Mouse (Mus musculus) CD4-positive, CD25-positive, alpha-beta regulatory T cell, adult 4 months (primary cell): ENCODE data around the gene Cemip2. TPM values are rescaled to one million over a fixed set of nuclear protein-coding genes. Genes with fewer than 3 reads are reported as not detected.

Experiments
- ATAC-seq: one replicate; pipeline ENCODE4 v1.8.0; 2017
- polyA plus RNA-seq, 2 experiments: library from polyadenylated mRNA; unstranded; fragments of 100-300 nt; shearing (Covaris generic); gene quantifications; one replicate each; pipeline ENCODE4 v1.2.1; 2017

Cemip2 gene
- polyA plus RNA-seq, 2 experiments from 2014 or later: 4.5 to 5.4 TPM

DNA sequence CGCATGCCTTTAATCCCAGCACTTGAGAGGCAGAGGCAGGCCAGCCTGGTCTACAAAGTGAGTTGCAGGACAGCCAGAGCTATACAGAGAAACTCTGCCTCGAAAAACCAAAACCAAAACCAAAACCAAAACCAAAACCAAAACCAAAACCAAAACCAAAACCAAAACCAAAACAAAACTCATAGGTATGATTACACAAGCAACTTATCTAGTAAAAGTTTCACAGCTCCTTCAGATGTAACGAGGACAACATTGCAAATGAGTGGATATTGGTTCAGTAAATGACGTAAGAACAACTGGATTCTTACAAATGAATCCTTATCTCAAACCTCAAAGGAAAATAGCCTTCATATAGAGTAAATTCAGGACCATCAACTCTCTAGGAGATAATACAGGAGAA, 88.6 kb downstream of the Cemip2 start:
- ATAC-seq: peak; percentile 9

- no peak for ATAC-seq
These were observed 90.3 kb downstream of the Cemip2 start for GRCm38 (mm10) chr19:21868471-21868870.

- no peak for ATAC-seq
These were observed 104.2 kb downstream of the Cemip2 start for GRCm38 (mm10) chr19:21882110-21882940.

DNA sequence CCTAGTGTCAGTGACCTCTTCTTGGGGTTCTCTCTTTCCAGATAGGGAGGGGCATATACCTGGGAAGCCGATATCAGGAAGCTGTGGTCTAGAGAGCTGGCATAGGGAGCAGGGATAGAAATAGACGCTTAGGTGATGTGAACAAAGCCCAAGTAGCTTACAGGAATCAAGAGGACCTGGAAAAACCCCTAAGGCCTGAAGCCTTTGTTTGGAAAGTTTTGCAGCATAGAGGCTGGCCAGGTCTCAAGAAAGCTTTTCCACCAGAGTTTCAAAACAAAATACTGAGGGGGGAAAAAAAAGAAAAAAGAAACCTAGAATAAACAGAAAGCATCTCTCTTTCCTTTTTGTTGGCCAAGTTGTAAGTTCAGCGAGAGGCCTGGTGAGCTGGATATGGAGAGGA, 104.9 kb downstream of the Cemip2 start:
- no peak for ATAC-seq

DNA sequence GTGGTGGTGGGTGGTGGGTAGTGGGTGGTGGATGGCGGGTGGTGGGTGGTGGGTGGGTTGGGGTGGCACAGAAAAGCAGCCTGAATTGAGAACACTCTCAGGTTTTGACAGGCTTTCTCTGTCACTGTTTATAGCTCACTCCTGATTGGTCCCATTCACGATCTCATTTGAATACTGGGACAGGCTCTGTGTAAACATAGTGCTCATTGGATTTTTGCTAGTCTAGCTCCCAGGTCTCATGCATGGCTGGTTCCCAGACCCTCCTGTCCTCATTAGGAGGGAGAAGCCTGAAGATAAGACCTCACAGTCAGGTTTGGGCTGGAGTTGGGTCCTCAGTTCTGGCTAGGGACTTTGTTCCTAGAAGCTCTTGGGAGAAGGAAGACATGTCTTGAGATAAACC, 105.8 kb downstream of the Cemip2 start:
- ATAC-seq: no peak

- no peak for ATAC-seq
These were observed 106.2 kb downstream of the Cemip2 start for GRCm38 (mm10) chr19:21884385-21884784.

DNA sequence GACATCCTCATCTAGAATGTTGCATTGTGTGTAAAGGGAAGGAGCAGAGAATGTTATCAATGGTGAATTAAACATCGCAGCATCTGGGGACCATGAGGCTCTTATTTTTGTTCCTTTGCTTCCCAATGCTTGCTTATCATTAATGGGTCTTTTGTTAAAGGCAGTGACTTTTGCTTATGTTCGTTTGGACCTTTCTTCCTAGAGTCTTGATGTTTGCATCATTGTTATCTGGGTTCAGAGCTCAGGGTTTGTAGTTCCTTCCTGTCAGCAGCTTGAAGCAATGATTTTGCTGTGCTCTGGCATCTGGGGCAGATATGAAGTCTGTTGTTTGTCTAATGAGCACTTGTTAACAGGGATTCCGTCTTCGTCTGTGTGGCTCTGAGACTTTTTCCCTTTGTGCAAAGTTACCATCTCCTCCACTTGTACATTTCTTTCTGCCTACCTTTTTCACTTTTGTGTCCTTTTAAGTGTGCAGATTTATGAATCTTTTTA, 108.1 kb downstream of the Cemip2 start:
- ATAC-seq: no peak

DNA sequence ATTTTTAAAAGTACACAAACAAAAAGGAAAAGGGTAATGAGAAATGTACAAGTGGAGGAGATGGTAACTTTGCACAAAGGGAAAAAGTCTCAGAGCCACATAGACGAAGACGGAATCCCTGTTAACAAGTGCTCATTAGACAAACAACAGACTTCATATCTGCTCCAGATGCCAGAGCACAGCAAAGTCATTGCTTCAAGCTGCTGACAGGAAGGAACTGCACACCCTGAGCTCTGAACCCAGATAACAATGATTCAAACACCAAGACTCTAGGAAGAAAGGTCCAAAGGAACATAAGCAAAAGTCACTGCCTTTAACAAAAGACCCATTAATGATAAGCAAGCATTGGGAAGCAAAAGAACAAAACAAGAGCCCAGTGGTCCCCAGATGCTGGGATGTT, 112.6 kb downstream of the Cemip2 start:
- no peak for ATAC-seq

DNA sequence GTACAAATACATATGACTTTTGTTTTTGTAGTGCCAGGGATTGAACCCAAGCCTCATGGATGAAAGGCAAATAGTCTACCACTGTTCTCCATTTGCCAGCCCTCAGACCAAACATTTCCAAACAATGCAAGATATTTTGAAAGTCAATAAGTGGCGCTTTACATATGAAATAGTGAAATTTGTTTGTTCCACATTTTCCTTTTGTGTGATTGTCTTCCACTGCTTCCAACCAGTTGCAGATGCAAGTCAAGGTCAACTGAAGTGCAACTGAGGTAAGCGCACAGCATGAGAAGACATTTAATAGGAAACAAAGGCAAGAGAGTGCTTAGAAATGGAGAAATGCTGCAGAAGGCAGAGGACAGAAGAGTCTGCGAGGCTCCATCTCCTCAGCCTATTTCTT, 116.7 kb downstream of the Cemip2 start:
- no peak for ATAC-seq

- ATAC-seq: no peak
These were observed 117.4 kb downstream of the Cemip2 start for GRCm38 (mm10) chr19:21895540-21895939.

GRCm38 (mm10) chr19:21897122-21897827, 119.1 kb downstream of the Cemip2 start:
- ATAC-seq: peak; percentile 65

- no peak for ATAC-seq
These were observed 120.1 kb downstream of the Cemip2 start for GRCm38 (mm10) chr19:21898015-21898939.

Other genes with a start within 250 kb of the Cemip2 start
- gene 1110059E24Rik, start 125.4 kb upstream of the Cemip2 start, polyA plus RNA-seq: 10 to 100 TPM; 41.6 to 47.8 TPM
- gene Abhd17b, start 125.2 kb upstream of the Cemip2 start, polyA plus RNA-seq: 10 to 100 TPM in 1 of 2 experiments, 1 to 10 TPM in 1; 7.8 to 12.1 TPM